Mouse (Mus musculus): ENCODE data around the gene Dram1. TPM values are rescaled to one million over a fixed set of nuclear protein-coding genes. Genes with fewer than 3 reads are reported as not detected.

Dram1 gene
- polyA plus RNA-seq, 1 experiment from 2014 or later: 23.8 TPM

- peaks cover 2% of the 10 kb centered on the region; the same call in 1 of the 2 replicates for H3K36me3 ChIP-seq (ENCODE audit: inconsistent target)
- no peak overlapping the region for H3K27ac ChIP-seq
- no peak overlapping the region for H3K4me3 ChIP-seq (ENCODE audit: inconsistent target)
- no peaks in the 10 kb centered on the region for H3K79me2 ChIP-seq (ENCODE audit: inconsistent target)
- WGBS (ENCODE audit: missing documents): 84% methylated on average over 5 of the region's 5 CpGs
Measured at GRCm38 (mm10) chr10:88317151-88317550, 61.7 kb downstream of the Dram1 start.

GRCm38 (mm10) chr10:88314841-88315240, 64.0 kb downstream of the Dram1 start:
- H3K79me2 ChIP-seq (ENCODE audit: inconsistent target): no peaks in the 10 kb centered on the region
- no peak overlapping the region for H3K27ac ChIP-seq
- WGBS (ENCODE audit: missing documents): 95% methylated on average over 3 of the region's 5 CpGs
- no peaks in the 10 kb centered on the region for H3K36me3 ChIP-seq (ENCODE audit: inconsistent target)
- no peak overlapping the region for H3K4me3 ChIP-seq (ENCODE audit: inconsistent target)

GRCm38 (mm10) chr10:88309851-88310250, 69.0 kb downstream of the Dram1 start:
- no peaks in the 10 kb centered on the region for H3K36me3 ChIP-seq (ENCODE audit: inconsistent target)
- no peak overlapping the region for H3K27ac ChIP-seq
- no peak overlapping the region for H3K4me3 ChIP-seq (ENCODE audit: inconsistent target)
- no peaks in the 10 kb centered on the region for H3K79me2 ChIP-seq (ENCODE audit: inconsistent target)
- 92% methylated on average over 10 of the region's 10 CpGs for WGBS (ENCODE audit: missing documents)

- WGBS (ENCODE audit: missing documents): 86% methylated on average over 3 of the region's 3 CpGs
- Histone ChIP-seq H3K27ac (no peak overlapping the region), H3K4me3 (ENCODE audit: inconsistent target) (no peak overlapping the region), H3K79me2 (ENCODE audit: inconsistent target) (no peaks in the 10 kb centered on the region), H3K36me3 (ENCODE audit: inconsistent target) (no peaks in the 10 kb centered on the region)
Measured at GRCm38 (mm10) chr10:88306235-88306634, 72.6 kb downstream of the Dram1 start.

GRCm38 (mm10) chr10:88304302-88304701, 74.6 kb downstream of the Dram1 start:
- Histone ChIP-seq H3K36me3 (ENCODE audit: inconsistent target) (no peaks in the 10 kb centered on the region), H3K79me2 (ENCODE audit: inconsistent target) (no peaks in the 10 kb centered on the region), H3K4me3 (ENCODE audit: inconsistent target) (no peak overlapping the region), H3K27ac (no peak overlapping the region)
- 1% methylated on average over 4 of the region's 4 CpGs for WGBS (ENCODE audit: missing documents)

GRCm38 (mm10) chr10:88303079-88303478, 75.8 kb downstream of the Dram1 start:
- WGBS (ENCODE audit: missing documents): 87% methylated on average over 11 of the region's 11 CpGs
- H3K27ac ChIP-seq: no peak overlapping the region

GRCm38 (mm10) chr10:88301802-88302470, 76.9 kb downstream of the Dram1 start:
- Histone ChIP-seq H3K79me2 (ENCODE audit: inconsistent target) (no peaks in the 10 kb centered on the region), H3K27ac (no peak overlapping the region), H3K36me3 (ENCODE audit: inconsistent target) (no peaks in the 10 kb centered on the region), H3K4me3 (ENCODE audit: inconsistent target) (no peak overlapping the region)
- WGBS (ENCODE audit: missing documents): 94% methylated on average over 6 of the region's 6 CpGs

More at GRCm38 (mm10) chr10:88303079-88303478, 75.8 kb downstream of the Dram1 start:
- Histone ChIP-seq H3K4me3 (ENCODE audit: inconsistent target) (no peak overlapping the region), H3K79me2 (ENCODE audit: inconsistent target) (no peaks in the 10 kb centered on the region), H3K36me3 (ENCODE audit: inconsistent target) (no peaks in the 10 kb centered on the region)

- Histone ChIP-seq H3K79me2 (ENCODE audit: inconsistent target) (no peaks in the 10 kb centered on the region), H3K36me3 (ENCODE audit: inconsistent target) (no peaks in the 10 kb centered on the region), H3K27ac (no peak overlapping the region), H3K4me3 (ENCODE audit: inconsistent target) (no peak overlapping the region)
- 87% methylated on average over 10 of the region's 10 CpGs for WGBS (ENCODE audit: missing documents)
Measured at GRCm38 (mm10) chr10:88296991-88297390, 81.9 kb downstream of the Dram1 start.

GRCm38 (mm10) chr10:88295091-88295490, 83.8 kb downstream of the Dram1 start:
- no peak overlapping the region for H3K4me3 ChIP-seq (ENCODE audit: inconsistent target)
- no peaks in the 10 kb centered on the region for H3K36me3 ChIP-seq (ENCODE audit: inconsistent target)
- H3K79me2 ChIP-seq (ENCODE audit: inconsistent target): no peaks in the 10 kb centered on the region
- H3K27ac ChIP-seq: no peak overlapping the region
- WGBS (ENCODE audit: missing documents): 89% methylated on average over 6 of the region's 6 CpGs

- H3K27ac ChIP-seq: no peak overlapping the region
- H3K36me3 ChIP-seq (ENCODE audit: inconsistent target): no peaks in the 10 kb centered on the region
- 93% methylated on average over 10 of the region's 10 CpGs for WGBS (ENCODE audit: missing documents)
- H3K4me3 ChIP-seq (ENCODE audit: inconsistent target): no peak overlapping the region
- H3K79me2 ChIP-seq (ENCODE audit: inconsistent target): no peaks in the 10 kb centered on the region
Measured at GRCm38 (mm10) chr10:88288061-88288460, 90.8 kb downstream of the Dram1 start.

GRCm38 (mm10) chr10:88287261-88287660, 91.6 kb downstream of the Dram1 start:
- WGBS (ENCODE audit: missing documents): 86% methylated on average over 8 of the region's 8 CpGs
- Histone ChIP-seq H3K27ac (no peak overlapping the region), H3K4me3 (ENCODE audit: inconsistent target) (no peak overlapping the region), H3K79me2 (ENCODE audit: inconsistent target) (no peaks in the 10 kb centered on the region), H3K36me3 (ENCODE audit: inconsistent target) (no peaks in the 10 kb centered on the region)

- Histone ChIP-seq H3K79me2 (ENCODE audit: inconsistent target) (no peaks in the 10 kb centered on the region), H3K27ac (no peak overlapping the region), H3K36me3 (ENCODE audit: inconsistent target) (no peaks in the 10 kb centered on the region), H3K4me3 (ENCODE audit: inconsistent target) (no peak overlapping the region)
- WGBS (ENCODE audit: missing documents): 90% methylated on average over 4 of the region's 4 CpGs
Measured at GRCm38 (mm10) chr10:88284343-88284990, 94.4 kb downstream of the Dram1 start.

- H3K36me3 ChIP-seq (ENCODE audit: inconsistent target): no peaks in the 10 kb centered on the region
Measured at GRCm38 (mm10) chr10:88281699-88282098, 97.2 kb downstream of the Dram1 start.

GRCm38 (mm10) chr10:88274045-88274444, 104.8 kb downstream of the Dram1 start:
- H3K36me3 ChIP-seq (ENCODE audit: inconsistent target): no peaks in the 10 kb centered on the region
- H3K27ac ChIP-seq: no peak overlapping the region
- no peaks in the 10 kb centered on the region for H3K79me2 ChIP-seq (ENCODE audit: inconsistent target)
- WGBS (ENCODE audit: missing documents): 78% methylated on average over 5 of the region's 5 CpGs
- no peak overlapping the region for H3K4me3 ChIP-seq (ENCODE audit: inconsistent target)

More at GRCm38 (mm10) chr10:88281699-88282098, 97.2 kb downstream of the Dram1 start:
- Histone ChIP-seq H3K27ac (no peak overlapping the region), H3K4me3 (ENCODE audit: inconsistent target) (no peak overlapping the region), H3K79me2 (ENCODE audit: inconsistent target) (no peaks in the 10 kb centered on the region)
- 87% methylated on average over 3 of the region's 3 CpGs for WGBS (ENCODE audit: missing documents)
